Mouse (Mus musculus): ENCODE data around the gene Psmd3. TPM values are rescaled to one million over a fixed set of nuclear protein-coding genes. Genes with fewer than 3 reads are reported as not detected.
"Not testable (repeated sequence)": the region's sequence is repeated elsewhere in the genome, so short reads cannot be mapped to it uniquely, and the experiment has no call there.

Gene Psmd3
- 184 and 190 TPM in 2 replicates for polyA plus RNA-seq (2016; fragmentation: Nextera tagmentation; extraction: Ambion mirVana)

DNA sequence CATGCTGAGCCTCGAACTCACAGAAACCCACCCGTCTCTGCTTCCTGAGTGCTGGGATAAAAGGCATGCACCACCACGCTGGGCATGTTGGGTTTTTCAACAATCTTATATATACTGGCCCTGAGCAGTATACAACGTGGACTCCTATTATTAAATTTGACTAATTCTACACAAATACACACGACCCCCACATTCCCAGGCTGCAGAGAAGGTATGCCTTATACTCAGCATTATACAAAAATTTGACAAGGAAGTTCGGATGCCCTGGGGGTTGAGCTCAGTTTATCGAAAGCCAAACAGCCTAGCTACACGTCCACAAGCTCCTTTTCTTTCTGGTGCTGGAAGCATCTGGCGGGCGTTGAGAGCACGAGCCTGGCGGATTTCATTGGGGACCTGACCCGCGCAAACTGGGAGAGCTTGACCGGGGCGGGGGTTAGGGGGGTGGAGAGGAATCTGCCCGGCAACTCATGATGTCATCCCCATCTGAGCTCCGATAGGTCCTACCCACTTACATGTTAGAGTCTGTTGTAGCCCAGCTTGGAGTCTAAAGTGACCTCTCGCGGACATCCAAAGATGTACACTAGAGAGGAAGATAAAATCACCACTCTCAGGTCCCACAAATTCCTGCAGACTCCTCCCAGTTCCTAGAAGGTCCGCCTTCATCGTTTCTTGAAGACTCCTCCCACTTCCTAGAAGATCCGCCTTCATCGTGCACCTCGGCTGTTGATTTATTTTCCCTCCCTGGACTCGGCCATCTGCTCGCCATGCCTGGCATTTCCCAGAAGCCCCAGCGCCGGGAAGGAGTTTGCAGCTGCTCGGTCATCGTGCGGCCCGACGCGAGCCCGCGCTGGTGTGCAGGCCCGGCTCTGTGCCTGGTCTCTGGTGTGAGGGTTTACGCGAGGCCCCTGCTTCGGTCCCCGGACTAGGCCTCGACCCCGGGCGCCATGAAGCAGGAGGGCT lies at the start of gene Psmd3:
TSS of gene Psmd3 (plus strand) at position 769 of the 960 bp plus-strand sequence.
- Histone ChIP-seq H3K36me3 (peaks cover 28% of the 10 kb centered on the region), H3K4me2 (peak within 1 kb of the TSS; percentile 95), H3K4me1 (replicated peaks) (peaks cover 8% of the 10 kb centered on the region), H3K9ac (peak within 1 kb of the TSS; percentile 95), H3K4me3 (peak within 1 kb of the TSS; percentile 84), H3K27ac (ENCODE audit: poor library complexity, severe bottlenecking) (peak within 1 kb of the TSS; percentile 36), H3K9me3 (replicated peaks) (no peaks in the 10 kb centered on the region), H3K27me3 (replicated peaks) (no peaks in the 10 kb centered on the region)
- peak; percentile 96 for ATAC-seq (ENCODE audit: insufficient number of reproducible peaks, low FRiP score)
- WGBS, result 5% methylated on average over 45 of the region's 45 CpGs

DNA sequence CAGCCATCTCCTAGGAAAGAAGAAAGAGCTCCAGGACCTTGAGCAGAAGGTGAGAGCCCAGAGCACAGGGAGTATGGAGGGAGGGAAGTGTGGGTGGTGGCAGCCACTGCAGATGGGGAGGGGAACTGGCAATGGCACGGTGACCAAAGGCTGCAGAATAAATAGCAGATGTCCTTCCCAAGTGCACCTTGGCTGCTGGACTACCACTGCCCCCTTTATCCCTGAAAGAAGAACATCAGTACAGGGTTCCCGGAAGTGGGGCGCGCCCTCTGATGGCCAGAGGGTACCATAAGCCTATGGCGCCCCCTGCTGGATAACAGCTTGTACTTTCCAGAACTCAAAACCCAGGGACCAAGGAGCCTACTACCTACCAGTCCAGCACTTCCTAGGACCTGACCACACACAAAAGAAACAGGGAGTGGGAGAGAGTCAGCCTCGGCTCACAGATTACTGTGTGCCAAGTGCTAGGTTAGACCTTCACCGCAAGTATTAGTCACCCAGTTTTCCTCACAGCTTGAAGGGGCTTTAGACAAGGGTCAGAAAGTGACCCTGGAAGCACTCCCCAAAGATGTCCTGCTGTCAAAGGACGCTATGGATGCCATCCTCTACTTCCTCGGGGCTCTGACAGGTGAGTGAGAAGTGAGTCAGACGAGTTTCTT lies 46.9 kb upstream of the Psmd3 start:
- H3K9me3 ChIP-seq (replicated peaks); H3K4me1 ChIP-seq (replicated peaks); H3K27ac ChIP-seq (ENCODE audit: poor library complexity, severe bottlenecking); H3K9ac ChIP-seq; ATAC-seq (ENCODE audit: insufficient number of reproducible peaks, low FRiP score); H3K36me3 ChIP-seq; H3K4me3 ChIP-seq; H3K4me2 ChIP-seq: not testable (repeated sequence)
- H3K27me3 ChIP-seq (replicated peaks), result peaks cover 16% of the 10 kb centered on the region; the same call in 1 of the 2 replicates
- 32% methylated on average over 10 of the region's 10 CpGs for WGBS

DNA sequence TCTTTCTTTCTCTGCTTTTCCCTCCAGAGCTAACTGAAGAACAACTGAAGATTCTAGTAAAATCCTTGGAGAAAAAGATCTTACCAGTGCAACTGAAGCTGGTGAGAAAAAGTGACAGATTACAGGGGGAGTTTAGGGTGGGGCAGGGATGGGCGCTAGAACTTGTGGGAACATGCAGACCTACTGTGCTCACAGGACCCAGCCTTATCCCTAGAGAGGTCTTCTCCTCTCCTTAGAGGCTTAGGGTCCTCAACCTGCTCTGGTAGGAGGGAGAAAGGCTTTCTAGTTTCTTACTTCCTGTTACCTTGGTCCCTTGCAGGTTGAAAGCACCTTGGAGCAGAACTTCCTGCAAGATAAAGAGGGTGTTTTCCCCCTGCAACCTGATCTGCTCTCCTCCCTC lies 44.9 kb upstream of the Psmd3 start:
- no peaks in the 10 kb centered on the region for H3K9me3 ChIP-seq (replicated peaks)
- ATAC-seq (ENCODE audit: insufficient number of reproducible peaks, low FRiP score), result no peak
- no peak overlapping the region for H3K9ac ChIP-seq
- H3K4me2 ChIP-seq, result no peak overlapping the region
- no peak overlapping the region for H3K27ac ChIP-seq (ENCODE audit: poor library complexity, severe bottlenecking)
- H3K27me3 ChIP-seq (replicated peaks), result peaks cover 13% of the 10 kb centered on the region; the same call in 1 of the 2 replicates
- no peak overlapping the region for H3K4me3 ChIP-seq
- no peaks in the 10 kb centered on the region for H3K36me3 ChIP-seq
- 60% methylated on average over 1 of the region's 1 CpGs for WGBS
- no peaks in the 10 kb centered on the region for H3K4me1 ChIP-seq (replicated peaks)

DNA sequence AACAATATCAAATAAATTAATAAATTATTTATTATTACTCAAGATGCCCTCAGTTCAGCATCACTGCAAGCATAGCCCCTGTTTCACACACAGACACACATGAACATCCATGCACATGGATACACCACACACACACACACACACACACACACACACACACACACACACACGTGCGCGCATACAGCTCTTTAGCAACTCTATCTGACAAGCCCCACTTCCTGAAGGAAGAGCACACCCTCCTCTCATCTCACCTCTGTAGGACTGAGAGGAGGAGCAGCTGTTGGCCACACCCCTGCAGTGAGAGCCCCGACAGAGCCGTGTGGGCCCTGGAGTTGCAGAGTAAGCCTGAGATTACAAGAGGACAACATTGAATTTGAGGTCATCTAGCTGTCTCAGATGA lies 42.3 kb upstream of the Psmd3 start:
- Histone ChIP-seq H3K27ac (ENCODE audit: poor library complexity, severe bottlenecking) (no peak overlapping the region), H3K9ac (no peak overlapping the region), H3K27me3 (replicated peaks) (0 out of 2 replicates have a peak, but pooled peaks cover 9% of the 10 kb centered on the region), H3K4me3 (no peak overlapping the region), H3K4me1 (replicated peaks) (no peaks in the 10 kb centered on the region), H3K9me3 (replicated peaks) (no peaks in the 10 kb centered on the region), H3K36me3 (no peaks in the 10 kb centered on the region), H3K4me2 (no peak overlapping the region)
- ATAC-seq (ENCODE audit: insufficient number of reproducible peaks, low FRiP score), result no peak
- 47% methylated on average over 5 of the region's 5 CpGs for WGBS

DNA sequence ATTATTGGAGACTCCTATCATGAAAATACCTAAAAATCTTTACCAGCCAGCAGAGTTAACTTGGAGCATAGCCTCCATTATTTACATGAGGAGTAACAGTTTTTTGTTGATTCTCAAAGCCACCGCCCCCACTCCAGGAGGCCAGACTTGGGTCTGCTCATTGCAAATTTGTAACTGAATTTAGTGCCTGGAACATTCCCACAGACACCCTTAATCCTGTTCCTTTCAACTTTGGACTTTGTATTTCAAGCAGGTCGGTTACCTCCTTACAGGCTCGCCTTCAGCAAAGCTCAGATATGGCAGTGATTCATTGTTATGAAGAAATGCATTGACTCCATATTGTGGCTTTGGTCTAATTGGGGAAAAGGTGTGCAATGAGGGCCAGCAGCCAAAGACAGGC lies 37.6 kb upstream of the Psmd3 start:
- ATAC-seq (ENCODE audit: insufficient number of reproducible peaks, low FRiP score), result no peak
- Histone ChIP-seq H3K27me3 (replicated peaks) (peaks cover 34% of the 10 kb centered on the region), H3K9ac (no peak overlapping the region), H3K27ac (ENCODE audit: poor library complexity, severe bottlenecking) (no peak overlapping the region), H3K4me1 (replicated peaks) (no peaks in the 10 kb centered on the region), H3K36me3 (no peaks in the 10 kb centered on the region), H3K9me3 (replicated peaks) (no peaks in the 10 kb centered on the region), H3K4me3 (no peak overlapping the region), H3K4me2 (no peak overlapping the region)
- 83% methylated on average over 3 of the region's 3 CpGs for WGBS

DNA sequence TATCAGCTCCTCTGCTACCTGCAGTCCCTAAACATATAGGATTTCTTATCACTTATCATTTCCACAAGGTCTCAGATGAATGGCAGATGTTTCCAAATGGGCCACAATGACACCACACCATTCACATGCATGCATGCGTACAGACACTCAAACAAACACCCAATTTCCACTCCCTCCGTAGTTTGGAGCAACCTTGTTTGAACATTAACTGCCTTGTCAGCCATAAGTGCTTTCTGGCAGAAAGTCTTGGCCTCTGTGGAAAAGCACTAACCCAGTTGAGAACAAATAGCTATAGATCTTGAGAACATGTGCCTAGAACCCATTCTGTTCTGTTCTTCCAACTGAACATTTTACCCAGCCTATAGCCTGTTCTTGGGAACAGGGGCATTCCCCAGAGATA lies 36.4 kb upstream of the Psmd3 start:
- WGBS, result 72% methylated on average over 2 of the region's 2 CpGs
- Histone ChIP-seq H3K4me2 (no peak overlapping the region), H3K36me3 (no peaks in the 10 kb centered on the region), H3K9me3 (replicated peaks) (no peaks in the 10 kb centered on the region), H3K9ac (no peak overlapping the region), H3K27me3 (replicated peaks) (peaks cover 41% of the 10 kb centered on the region), H3K4me1 (replicated peaks) (no peaks in the 10 kb centered on the region), H3K27ac (ENCODE audit: poor library complexity, severe bottlenecking) (no peak overlapping the region), H3K4me3 (no peak overlapping the region)
- ATAC-seq (ENCODE audit: insufficient number of reproducible peaks, low FRiP score), result no peak

DNA sequence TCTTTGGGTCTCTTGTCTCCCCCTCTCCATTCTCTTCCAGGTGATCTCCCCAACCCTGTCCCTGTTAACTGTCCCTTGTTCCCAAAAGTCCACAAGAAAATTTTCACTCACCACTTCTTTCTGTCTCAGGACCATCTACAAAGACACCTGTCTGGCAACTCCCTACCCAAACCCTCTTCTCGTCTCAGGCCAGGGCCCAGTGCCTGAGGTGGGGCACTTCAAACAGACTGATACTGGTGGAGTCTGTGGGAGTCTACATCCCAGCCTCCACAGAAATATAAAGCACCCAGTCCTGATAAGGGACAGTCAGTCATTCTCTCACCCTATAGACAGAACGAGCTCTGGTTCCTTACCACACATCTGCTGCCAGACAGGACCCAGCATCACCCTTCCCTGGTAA lies 35.9 kb upstream of the Psmd3 start, which contains the start of gene Gsdma2:
TSS of gene Gsdma2 (plus strand) at position 301 of the 400 bp plus-strand sequence.
- Histone ChIP-seq H3K4me1 (replicated peaks) (no peaks in the 10 kb centered on the region), H3K4me3 (no peak within 1 kb of the TSS), H3K4me2 (no peak within 1 kb of the TSS), H3K27ac (ENCODE audit: poor library complexity, severe bottlenecking) (no peak within 1 kb of the TSS), H3K27me3 (replicated peaks) (peaks cover 42% of the 10 kb centered on the region), H3K9ac (no peak within 1 kb of the TSS), H3K36me3 (no peaks in the 10 kb centered on the region), H3K9me3 (replicated peaks) (no peaks in the 10 kb centered on the region)
- no peak for ATAC-seq (ENCODE audit: insufficient number of reproducible peaks, low FRiP score)
- whole genome bisulfite sequencing, result 43% methylated on average over 2 of the region's 2 CpGs

DNA sequence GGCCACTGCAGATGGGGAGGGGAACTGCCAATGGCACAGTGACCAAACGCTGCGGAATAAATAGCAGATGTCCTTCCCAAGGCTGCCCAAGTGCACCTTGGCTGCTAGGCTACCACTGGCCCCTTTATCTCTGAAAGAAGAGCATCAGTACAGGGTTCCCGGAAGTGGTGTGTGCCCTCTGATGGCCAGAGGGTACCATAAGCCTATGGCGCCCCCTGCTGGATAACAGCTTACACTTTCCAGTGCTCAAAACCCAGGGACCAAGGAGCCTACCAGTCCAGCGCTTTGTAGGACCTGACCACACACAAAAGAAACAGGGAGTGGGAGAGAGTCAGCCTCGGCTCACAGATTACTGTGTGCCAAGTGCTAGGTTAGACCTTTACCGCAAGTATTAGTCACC lies 27.3 kb upstream of the Psmd3 start:
- H3K4me1 ChIP-seq (replicated peaks); H3K9me3 ChIP-seq (replicated peaks); H3K27ac ChIP-seq (ENCODE audit: poor library complexity, severe bottlenecking); H3K9ac ChIP-seq; H3K4me3 ChIP-seq; H3K4me2 ChIP-seq; H3K36me3 ChIP-seq: not testable (repeated sequence)
- H3K27me3 ChIP-seq (replicated peaks), result peaks cover 25% of the 10 kb centered on the region
- ATAC-seq (ENCODE audit: insufficient number of reproducible peaks, low FRiP score), result 0 out of 2 replicates have a peak, but pooled peaks have one; percentile 6
- WGBS, result 15% methylated on average over 7 of the region's 7 CpGs

DNA sequence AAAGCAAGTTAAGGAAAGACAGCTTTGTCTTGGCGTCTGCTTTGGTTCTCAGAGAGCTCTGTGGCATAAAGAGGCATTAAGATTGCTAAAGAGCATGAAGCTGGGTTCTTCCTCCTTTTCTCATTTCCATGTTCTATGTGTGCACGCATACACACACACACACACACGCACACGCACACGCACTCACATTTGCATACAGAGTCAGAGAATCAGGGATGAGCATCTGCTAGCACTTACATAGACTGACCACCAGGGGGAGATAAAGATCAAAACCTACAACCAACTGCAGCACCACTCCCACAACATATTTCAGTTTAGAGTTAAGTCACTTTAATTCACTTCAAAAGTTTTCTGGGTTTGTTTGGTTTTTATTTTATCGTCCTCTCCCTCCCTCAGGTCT lies 21.8 kb upstream of the Psmd3 start:
- H3K9me3 ChIP-seq (replicated peaks), result no peaks in the 10 kb centered on the region
- WGBS, result 21% methylated on average over 6 of the region's 6 CpGs
- ATAC-seq (ENCODE audit: insufficient number of reproducible peaks, low FRiP score), result no peak
- no peak overlapping the region for H3K4me3 ChIP-seq
- H3K36me3 ChIP-seq, result no peaks in the 10 kb centered on the region
- H3K27me3 ChIP-seq (replicated peaks), result peaks cover 37% of the 10 kb centered on the region
- H3K27ac ChIP-seq (ENCODE audit: poor library complexity, severe bottlenecking), result no peak overlapping the region
- H3K9ac ChIP-seq, result no peak overlapping the region
- no peaks in the 10 kb centered on the region; the same call in 1 of the 2 replicates for H3K4me1 ChIP-seq (replicated peaks)
- no peak overlapping the region for H3K4me2 ChIP-seq

DNA sequence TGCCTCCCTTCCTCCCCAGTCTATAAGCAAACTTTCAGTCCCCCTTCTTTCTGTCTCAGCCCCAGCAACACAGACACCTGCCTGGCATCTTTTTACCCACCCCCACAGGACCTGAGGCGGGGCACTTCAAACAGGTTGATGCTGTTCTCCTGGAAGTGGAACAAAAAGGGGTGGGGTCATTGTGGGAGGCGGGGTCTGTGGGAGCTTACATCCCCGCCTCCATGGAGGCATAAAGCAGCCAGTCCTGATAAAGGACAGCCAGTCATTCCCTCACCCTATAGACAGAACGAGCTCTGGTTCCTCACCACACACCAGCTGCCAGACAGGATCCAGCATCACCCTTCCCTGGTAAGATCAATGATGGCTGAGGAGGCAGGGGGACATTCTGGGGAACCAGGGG lies 18.3 kb upstream of the Psmd3 start, which contains the start of gene Gsdma:
TSS of gene Gsdma (plus strand) at position 261 of the 400 bp plus-strand sequence.
- H3K36me3 ChIP-seq, result no peaks in the 10 kb centered on the region
- H3K4me2 ChIP-seq, result no peak within 1 kb of the TSS
- H3K27me3 ChIP-seq (replicated peaks), result peaks cover 63% of the 10 kb centered on the region
- no peak within 1 kb of the TSS for H3K27ac ChIP-seq (ENCODE audit: poor library complexity, severe bottlenecking)
- H3K4me1 ChIP-seq (replicated peaks), result no peaks in the 10 kb centered on the region; the same call in 1 of the 2 replicates
- H3K9me3 ChIP-seq (replicated peaks), result no peaks in the 10 kb centered on the region
- WGBS, result 15% methylated on average over 4 of the region's 4 CpGs
- H3K4me3 ChIP-seq, result no peak within 1 kb of the TSS
- no peak within 1 kb of the TSS for H3K9ac ChIP-seq
- ATAC-seq (ENCODE audit: insufficient number of reproducible peaks, low FRiP score), result no peak

DNA sequence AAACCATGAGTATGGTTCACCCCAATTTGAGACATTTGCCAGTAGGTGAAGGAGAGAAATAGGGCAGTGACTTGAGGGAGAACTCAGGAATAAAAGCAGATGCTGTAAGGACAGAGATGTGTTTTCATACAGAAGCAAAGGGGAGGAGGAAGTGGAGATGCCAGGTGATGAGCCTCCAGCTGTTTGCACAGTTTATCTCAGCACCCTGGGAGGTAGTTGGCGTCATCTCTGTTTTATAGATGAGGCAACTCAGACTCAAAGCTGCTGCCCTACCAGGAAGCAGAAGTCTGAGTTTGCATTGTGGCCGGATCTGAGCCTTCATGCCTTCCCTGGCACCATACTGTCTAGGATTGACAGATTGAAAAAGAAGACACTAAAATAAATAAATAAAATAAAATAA lies 13.4 kb upstream of the Psmd3 start:
- H3K9me3 ChIP-seq (replicated peaks), result no peaks in the 10 kb centered on the region
- H3K27ac ChIP-seq (ENCODE audit: poor library complexity, severe bottlenecking), result no peak overlapping the region
- peaks cover 71% of the 10 kb centered on the region for H3K27me3 ChIP-seq (replicated peaks)
- H3K4me1 ChIP-seq (replicated peaks), result no peaks in the 10 kb centered on the region
- no peak overlapping the region for H3K9ac ChIP-seq
- ATAC-seq (ENCODE audit: insufficient number of reproducible peaks, low FRiP score), result no peak
- no peak overlapping the region for H3K4me3 ChIP-seq
- WGBS, result 42% methylated on average over 2 of the region's 2 CpGs
- H3K4me2 ChIP-seq, result no peak overlapping the region
- H3K36me3 ChIP-seq, result no peaks in the 10 kb centered on the region

All from heart, embryonic 12.5 days (tissue).